Mouse (Mus musculus) heart, postnatal 0 days (tissue): ENCODE measurements around the gene Stx3.

ENCODE experiments used
- CTCF ChIP-seq: IDR thresholded peaks from 2 replicates; pipeline ENCODE4 v1.5.1; 2016; ENCODE audit warnings: antibody characterized with exemption, control low read depth, low read depth
- EP300 ChIP-seq: IDR thresholded peaks from 2 replicates; pipeline ENCODE4 v1.6.1; 2016; ENCODE audit warnings: antibody characterized with exemption, low read depth

- TF ChIP-seq CTCF (no peak), EP300 (no peak)
These were observed at the start of gene Stx3 for GRCm38 (mm10) chr19:11819143-11819700.
